Mouse (Mus musculus): ENCODE measurements around the gene Tpst2.
A peak's percentile ranks its signal among the peaks of the same experiment; 100 is the strongest.

Gene Tpst2

DNA sequence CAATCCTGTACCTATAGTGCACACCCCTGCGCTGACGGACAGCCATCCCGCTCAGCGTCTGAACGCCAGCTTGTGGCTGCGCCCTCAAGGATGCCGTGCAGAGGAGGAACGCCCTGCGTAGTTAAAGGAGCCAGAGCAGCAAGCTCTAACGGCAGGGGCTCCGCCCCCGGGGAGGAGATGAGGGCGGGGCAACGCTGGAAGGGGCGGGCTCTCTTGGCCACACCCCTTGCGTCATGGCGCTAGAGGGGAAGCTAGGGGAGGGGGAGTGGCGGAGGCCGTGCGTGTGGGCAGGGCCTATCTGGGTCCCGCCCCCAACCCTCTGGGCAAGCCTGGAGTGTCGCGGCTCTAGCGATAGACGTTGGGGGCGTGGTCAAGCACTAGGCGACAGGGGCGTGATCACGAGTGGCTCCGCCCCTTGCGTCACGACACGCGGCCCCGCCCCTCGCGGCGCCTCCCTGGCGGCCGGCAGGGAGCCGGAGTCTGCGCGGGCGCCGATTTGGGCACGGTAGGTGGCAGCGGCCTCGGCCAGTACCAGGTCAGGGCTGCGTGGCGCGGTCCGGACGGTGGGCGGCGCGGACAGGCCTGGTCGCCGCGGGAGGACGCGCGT lies at the start of gene Tpst2:
TSS of gene Tpst2 (plus strand) at position 425 of the 607 bp plus-strand sequence.
- peak; percentile 100 for DNase-seq

DNA sequence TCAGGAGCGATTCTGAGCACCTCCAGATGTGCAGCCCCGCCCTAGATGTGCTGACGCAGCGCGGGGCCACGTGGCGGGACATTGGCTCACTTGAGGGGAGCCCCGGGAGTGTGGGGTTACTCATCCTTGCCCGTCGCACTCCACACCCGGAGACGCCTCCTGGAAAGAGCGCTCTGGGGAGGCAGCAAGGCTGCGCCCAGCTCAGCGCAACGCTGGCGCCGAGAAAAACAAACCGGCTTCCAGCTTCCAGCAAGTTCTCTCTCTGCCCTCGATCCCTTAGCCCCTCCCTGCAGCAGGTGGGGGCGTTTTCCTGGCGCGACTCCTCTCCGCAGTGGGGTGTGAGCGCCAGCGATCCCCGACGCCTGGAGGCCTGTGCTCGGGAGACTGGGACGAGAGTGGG lies 49.1 kb upstream of the Tpst2 start:
- no peak for DNase-seq

DNA sequence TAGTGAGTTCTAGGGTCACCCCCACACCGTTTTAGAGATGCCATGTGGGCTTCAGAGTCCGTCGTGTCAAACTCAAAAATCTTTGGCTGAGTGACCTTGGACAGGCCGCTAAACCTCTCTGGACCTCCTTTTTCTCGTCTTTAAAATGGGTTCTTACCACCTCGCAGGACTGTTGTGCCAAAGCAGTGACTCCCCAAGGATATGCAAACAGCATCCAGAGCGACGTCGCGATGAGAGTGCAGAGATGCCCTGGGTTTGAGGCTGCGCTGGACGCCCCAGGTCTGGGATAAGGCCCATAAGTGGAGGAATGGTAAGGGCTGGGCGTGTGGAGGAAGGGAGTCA lies 48.6 kb upstream of the Tpst2 start:
- DNase-seq, result no peak

DNA sequence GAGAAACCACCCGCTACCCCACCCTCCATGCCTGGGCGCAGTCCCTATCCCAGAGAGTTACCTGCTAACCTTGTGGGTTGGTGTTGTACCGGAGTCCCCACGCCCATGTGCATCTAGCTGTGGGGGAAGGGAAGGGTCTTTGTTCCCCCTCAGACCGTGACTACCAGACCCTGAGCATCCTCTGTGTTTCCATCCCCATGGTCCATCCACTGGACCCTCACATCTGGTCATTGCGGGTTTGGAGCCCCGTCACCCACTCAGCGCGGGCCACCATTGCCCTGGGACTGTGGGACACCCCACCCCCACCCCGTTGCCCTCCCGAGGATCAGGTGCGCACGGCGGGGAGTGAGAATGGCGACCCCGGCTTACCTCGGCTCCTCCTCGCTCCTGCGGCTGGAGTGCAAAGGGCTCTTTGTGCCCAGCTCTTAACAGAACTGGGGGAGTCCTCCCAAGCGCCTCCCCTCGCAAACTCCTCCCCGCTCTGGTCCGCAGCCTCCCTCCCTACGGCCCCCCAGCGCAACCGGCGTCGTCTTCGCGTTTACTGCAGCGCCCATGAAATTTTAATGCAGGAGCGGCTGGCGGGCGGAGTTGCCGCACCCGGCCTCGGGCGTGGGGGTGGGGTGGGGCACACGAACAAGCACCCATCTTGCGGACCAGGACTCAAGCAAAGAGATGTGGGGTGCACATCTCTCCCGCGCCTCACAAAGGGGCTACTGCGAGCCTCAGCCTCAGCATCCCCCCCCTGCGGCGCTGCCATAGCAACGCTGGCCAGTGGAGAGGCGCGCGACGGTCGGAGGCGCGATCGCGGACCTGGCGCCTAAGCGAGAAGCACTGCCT lies 48.0 kb upstream of the Tpst2 start:
- no peak for DNase-seq

DNA sequence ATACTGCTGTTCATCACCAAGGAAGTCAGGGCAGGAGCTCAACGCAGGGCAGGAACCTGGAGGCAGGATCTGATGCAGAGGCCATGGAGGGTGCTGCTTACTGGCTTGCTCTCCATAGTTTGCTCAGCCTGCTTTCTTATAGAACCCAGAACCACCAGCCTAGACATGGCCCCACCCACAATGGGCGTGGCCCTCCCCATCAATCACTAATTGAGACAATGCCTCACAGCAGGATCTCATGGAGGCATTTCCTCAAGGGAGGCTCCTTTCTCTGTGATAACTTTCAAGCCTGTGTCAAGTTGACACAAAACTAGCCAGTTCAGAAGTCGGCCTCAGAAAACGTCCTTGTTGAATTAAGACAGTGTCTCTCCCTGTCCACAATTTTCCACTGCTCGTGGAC lies 40.7 kb upstream of the Tpst2 start:
- DNase-seq, result no peak

DNA sequence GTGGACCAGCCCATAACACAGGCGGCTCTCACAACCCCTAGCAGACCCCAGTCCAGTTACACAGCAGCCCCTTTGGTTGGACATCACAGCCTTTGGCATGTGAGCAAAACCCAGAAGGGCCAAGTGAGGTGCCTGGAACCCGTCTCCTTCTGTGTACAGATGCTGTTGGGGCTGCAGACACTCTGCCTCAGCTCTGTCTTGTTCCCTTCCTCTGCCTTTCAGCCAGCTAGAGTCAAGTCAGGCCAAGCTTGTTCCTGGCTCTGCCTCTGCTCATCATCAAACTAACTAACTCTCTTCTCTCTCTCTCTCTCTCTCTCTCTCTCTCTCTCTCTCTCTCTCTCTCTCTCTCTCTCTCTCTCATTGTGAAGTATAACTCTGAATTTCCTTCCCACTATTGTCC lies 39.9 kb upstream of the Tpst2 start:
- DNase-seq, result no peak

DNA sequence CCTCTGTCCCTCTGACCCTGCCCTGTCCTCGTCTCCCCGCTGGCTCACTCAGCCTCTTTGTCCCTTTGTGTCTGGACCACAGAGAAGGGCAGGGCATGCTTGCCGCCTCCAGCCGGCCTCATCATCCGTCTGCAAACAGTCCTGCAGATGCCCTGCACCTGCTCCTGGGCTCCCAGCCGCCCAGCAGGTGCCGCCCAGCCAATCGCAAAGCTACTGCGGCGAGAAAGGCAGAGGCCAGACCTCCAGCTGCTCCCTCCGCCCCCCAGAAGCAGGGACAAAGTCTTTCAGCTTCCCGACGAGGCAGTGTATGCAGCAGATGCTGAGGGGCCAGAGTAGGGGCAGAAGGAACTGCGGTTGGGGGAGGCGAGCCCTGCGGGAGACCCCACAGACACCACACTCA lies 39.1 kb upstream of the Tpst2 start:
- DNase-seq, result no peak

DNA sequence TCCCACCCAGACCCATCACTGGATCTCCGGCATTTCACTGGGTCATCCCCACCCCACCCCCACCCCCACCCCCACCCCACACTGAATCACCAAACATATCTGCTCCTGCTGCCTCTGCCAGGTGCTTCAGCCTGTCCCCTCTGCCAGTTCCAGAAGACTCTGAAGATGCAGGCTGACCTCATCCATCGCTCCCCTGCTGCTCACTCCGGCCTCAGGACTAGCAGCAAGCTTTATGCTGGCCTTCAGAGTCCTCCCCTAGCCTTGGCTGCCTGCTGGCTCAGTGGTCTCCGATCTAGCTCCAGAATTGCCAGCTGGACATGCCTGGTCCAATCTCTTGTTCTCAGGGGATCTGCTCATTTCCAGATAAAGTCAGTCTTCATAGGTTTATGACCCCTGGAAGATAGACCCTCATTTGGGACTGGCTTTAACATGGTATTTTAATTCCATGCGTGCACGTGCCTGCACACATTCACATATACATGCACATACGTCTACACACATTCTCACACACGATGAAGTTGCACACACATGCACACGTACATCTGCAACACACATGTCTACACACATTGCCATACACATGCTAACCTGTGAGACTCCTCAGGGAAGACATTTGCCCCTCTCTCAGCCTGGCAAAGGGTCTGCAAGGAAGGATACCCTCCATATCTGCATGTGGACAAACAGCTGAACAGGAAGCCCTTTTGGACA lies 38.5 kb upstream of the Tpst2 start:
- DNase-seq, result no peak

DNA sequence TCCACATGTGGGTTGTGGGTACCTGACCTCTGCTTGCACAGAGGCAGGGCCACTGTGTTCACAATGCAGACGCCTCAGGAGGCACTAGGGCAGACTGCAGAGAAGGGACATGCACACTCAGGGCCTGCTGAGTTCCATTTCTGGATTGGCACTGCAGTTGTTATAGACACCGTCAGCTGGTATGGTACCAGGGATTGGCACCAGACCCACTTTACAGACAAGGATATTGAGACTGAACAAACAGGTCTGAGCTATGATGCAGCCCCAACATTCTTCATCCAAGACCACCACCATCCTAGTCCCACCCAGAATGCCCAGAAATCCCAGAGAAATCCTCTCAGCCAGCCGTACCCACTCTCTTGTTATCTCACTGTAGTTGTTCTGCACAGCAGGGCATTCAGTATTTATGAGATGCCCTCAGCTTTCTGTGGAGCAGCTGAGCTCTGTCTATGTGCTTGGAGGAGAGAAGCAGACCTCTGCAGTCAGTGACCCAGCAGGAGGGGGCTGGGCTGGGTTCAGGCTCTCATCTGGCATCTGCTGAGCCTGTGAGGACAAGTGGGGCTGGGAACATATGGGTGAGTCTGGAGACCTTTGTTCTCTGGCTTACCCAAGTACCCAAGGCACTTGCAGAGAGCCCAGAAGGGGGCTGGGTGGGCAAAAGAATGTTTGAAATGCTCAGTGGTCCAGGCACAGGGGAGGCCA lies 37.6 kb upstream of the Tpst2 start:
- DNase-seq, result no peak

DNA sequence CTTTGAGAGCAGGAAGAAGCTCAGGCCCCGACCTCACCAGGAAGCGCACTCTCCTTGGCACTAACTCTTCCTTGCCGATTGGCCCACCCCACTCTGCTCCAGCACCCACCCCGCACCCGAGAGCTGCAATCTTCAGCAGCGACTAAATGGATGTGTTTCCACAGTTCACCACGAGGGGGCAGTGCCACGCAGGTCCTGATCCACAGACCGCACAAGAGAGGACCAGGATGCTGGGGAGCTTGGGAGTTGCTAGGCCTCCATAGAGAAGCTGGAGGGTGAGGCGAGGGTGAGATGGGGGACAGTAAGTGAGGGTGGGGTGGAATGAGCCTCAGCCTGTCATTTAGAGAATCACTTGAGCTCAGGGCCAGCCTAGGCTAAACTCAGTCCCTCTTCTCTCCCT lies 35.7 kb upstream of the Tpst2 start:
- DNase-seq, result peak; percentile 91

DNA sequence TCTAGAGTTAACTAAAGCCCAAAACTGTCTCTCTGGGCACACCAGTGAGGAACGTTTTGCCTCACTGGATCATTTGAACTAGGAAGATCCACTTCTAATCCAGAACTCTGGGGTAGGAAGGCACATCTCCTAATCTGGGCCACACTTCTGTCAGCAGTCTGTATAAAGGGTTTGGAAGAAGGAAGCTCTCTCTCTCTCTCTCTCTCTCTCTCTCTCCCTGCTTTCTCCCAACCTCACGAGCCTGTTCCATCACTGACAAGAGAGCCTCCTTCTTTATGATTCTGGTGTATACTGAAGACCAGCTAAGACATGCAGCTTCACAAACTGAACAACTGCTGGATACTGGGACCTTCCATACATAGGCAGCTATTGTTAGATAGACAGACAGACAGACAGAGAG lies 34.6 kb upstream of the Tpst2 start:
- DNase-seq, result no peak

DNA sequence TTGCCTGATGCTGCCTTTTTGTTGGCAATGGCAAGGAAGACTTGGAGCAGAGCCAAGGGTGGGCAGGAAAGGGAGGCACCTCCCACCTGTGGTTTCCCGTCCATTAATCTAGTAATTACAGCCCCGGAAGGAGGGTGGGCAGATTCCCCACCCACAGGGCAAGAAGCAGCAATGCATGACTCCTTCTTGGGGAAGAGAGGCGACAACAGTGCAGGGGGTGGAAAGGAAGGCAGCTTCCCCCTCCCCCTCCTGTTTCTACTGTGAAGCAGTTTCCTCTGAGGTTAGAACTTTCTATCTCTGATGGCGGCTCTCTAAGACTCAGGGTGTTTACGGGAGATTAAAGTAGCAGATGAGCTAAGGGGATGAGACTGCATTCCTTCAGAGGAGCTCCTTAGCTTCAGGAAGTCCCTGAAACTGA lies 34.1 kb upstream of the Tpst2 start:
- no peak for DNase-seq

DNA sequence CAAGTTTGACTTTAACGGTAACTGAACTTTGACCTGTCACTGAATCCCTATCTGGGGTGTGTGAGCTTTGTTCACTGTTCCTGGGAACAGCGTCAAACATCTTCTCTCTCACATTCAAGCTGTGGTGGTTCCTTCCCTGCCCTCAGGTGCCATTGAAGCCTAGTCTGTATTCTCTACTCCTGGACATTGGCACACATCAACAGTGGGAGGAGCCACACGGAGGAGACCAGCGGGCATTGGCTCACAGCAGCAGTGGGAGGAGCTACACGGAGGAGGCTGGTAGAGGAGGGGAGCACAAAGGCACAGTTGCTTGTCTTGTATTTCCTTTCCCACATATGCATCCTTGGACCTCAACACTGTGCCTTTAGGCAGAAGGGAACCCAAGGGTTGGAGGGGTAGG lies 33.5 kb upstream of the Tpst2 start:
- no peak for DNase-seq

DNA sequence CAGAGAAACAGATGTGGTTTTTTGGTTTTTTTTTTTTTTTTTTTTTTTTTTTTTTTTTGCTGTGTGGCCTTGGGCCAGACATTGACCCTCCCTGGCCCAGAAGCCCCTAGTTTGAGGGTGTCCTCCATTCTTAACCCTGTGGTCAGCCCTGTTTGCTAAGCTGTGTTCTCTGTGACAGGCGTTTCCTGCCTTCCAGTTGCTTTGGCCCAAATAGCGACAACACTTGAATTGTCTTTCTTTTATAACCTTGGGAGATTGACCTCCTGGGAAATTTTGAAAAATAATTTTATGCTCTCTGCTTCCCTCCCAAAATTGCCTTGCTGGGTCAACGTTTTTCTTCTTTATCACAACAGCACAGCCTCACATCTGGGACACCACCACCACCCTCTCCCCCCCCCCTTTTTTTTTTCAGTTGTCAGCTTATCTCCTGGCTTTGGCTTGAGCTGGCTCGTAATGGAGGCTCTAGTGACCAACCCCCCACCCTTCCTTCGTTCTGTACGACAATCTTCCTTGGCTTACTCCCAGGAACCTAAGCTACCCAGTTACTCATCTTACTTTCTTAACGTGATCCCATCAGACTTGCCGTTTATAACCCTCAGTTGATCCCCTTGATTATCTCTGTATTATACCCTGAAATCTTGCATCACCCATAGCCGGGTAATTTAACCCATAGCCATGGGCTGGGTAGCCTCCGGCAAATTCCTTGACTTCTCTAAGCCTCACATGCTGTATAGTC lies 32.8 kb upstream of the Tpst2 start:
- DNase-seq, result no peak

DNA sequence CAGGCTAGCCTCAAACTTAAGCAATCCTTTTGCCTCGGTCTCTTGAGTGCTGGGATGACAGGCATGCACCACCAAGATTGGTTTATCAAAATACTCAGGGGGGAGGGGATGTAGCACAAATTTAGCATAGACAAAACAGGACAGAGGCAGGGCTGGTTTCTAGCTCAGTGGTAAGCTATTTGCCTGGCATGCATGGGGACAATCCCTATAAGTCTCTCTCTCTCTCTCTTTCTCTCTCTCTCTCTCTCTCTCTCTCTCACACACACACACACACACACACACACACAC lies 32.3 kb upstream of the Tpst2 start:
- DNase-seq, result no peak

DNA sequence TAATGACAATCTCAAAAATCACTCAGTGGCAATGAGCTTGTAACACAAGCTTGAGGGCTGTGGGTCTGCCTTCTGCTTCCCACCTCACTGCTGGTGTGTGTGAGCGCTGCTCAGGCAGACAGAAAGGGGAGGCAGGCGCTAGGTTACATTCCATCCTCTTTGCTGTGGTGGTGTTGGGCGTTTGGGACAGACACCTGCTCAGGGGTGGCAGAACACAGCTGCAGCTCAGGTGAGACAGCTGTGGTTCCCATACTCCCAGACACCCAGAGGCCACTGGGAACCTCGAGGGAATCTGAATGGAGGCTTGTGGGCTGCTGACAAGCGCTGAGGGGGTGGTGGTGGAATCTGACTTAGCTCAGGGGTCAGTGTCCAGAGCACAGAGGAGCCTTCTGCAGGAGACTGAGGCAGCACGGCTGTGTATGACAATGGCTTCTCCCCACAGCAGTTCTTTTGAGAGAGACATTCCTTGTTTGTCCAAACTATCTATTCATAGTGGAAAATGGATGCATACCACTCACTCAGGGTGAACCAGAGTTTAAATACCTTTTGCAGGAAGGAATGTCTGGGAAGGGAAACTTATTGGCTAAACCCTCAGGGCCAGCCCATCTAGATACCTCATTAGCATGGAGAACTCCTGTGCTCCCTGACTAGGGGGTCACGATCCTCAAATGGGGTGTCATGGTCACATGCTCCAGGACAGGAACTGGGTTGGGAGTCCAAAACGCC lies 31.4 kb upstream of the Tpst2 start:
- DNase-seq, result no peak

DNA sequence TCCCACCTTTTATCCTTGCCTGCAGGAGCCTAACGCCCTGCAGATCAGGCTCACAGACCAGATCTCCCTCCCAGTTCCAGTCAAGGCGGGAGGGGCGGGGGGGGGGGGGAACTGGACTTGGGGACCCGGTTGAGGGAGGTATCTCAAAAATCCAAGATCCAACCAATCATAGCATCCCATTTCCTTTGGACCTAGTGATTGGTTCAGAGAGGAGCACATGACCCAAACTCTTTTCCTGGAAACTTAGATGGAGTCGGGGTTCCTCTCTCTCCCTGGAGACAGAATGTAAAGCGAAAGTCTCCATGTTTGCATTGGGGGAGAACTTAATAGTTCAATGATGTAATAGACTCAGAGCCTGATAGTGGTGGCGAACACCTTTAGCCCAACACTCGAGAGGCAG lies 29.1 kb upstream of the Tpst2 start:
- DNase-seq, result no peak

DNA sequence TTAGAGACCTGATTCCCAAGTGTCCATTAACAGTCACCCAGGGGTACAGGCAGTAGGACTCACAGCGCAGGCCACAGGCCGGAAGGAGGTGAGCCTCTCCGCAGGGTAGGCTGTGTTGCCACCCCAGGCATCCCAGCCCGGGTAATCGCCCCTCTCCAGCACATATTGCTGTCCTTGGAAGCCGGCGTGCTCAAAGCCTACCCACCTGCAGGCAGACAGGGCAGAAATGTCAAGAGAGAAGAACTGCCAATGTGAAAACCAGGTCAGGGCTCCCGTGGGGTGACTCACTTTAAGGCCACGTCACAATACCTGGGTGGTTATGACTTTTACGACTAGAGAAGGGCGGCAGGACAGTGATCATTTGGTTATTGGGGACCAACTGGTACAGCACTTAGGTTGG lies 27.4 kb upstream of the Tpst2 start:
- DNase-seq, result no peak

DNA sequence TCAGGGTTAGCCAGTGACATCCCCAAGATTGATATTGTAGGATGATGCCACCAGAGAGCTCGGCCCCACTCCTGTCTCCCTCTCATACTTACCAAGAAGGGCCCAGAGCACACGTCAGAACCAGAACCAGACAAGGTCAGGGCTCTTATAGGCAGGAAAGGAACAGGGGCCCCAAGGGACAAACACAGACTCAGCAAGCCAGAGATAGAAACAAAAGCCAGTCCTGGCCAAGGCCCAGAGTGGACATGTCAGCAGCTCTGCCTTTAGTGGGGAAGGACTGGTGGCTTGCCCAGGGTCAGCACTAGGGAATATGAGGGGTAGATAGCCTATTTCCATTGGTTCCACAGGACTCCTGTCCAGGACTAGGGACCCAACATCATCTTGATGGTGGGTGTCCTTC lies 24.1 kb upstream of the Tpst2 start, which contains the start of gene Cryba4:
TSS of gene Cryba4 (minus strand) at position 119 of the 400 bp plus-strand sequence.
- DNase-seq, result no peak

DNA sequence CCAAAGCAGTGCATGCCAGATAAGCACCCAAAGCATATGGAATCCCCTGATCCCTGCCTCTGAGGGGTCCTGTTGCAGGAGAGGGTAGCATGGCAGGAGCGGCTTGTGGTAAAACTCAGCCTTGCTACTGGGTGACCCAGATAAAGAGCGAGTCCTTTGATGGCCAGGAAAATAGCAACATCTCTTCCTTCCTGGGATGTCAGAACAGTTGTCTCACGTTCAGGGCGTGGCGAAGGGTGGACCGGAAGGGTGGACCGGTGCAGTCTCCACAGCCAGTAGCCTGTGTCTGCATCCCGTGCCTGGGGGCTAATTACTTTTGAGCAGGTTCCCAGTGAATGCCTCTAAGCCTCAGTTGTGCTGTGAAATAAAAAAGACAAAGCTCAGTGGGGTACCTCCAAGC lies 23.3 kb upstream of the Tpst2 start:
- DNase-seq, result no peak

DNA sequence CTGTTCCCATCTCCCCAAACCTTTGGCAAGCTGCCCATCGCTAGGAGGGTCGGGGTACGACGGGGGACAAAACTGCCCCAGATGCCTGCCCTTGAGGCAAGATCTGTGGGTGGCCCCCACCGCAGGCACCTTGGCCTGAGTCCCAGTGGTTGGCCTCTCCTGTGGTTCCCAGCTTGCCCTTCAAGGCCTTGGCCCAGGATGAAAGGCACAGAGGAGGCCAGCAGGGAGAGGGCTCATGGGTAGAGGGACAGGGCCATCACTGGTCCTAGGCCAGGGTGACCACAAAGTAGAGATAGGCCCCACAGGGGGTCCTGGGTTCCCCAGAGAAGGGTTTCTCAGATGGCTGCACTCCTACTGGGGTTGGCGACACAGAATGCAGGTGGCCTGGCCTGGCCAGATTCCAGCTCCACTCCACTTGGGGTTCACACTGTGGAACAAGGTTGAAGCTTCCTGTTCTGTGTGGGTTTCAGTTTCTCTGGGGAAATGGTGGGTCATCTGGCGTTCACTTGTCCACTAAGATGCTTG lies 22.1 kb upstream of the Tpst2 start:
- DNase-seq, result peak; percentile 65

DNA sequence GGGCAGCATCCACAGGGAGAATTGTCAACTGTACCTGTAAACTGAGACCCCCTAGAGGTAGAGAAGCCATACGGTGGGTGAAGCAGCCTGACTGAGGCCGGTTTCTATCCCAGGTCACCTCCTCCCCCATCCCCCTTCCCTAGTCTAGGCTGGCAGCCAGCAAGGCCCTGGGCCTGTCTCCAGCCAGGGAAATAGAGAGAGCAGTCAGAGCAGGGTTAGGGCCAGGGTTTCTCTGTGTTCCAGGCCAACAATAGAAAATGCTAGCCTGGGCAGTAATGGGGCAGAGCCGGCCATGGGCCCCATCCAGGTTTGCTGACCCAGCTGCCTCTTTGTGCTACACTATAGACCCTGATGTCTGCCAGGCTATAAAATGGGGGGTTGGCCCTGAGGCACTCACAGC lies 21.1 kb upstream of the Tpst2 start, which contains the start of gene Crybb1:
TSS of gene Crybb1 (plus strand) at position 390 of the 400 bp plus-strand sequence.
- peak; percentile 87 for DNase-seq

Measured in cerebellum, adult 8-10 months (tissue).